Mouse (Mus musculus): ENCODE data around the gene Ap2b1. TPM values are rescaled to one million over a fixed set of nuclear protein-coding genes. Genes with fewer than 3 reads are reported as not detected.

The Ap2b1 gene
- total RNA-seq, 1 experiment from 2014 or later = 57.6 TPM

- no peak for ATAC-seq (replicated peaks in 1 of 2; ENCODE audit: insufficient read depth in 1 of 2, low FRiP score in 2 of 2, low TSS enrichment in 1 of 2, low read depth in 1 of 2, poor library complexity in 2 of 2, severe bottlenecking in 2 of 2)
Measured at GRCm38 (mm10) chr11:83450550-83450949, 151.7 kb downstream of the Ap2b1 start.

GRCm38 (mm10) chr11:83451281-83451680 is 152.5 kb downstream of the Ap2b1 start:
- ATAC-seq (replicated peaks in 1 of 2; ENCODE audit: insufficient read depth in 1 of 2, low FRiP score in 2 of 2, low TSS enrichment in 1 of 2, low read depth in 1 of 2, poor library complexity in 2 of 2, severe bottlenecking in 2 of 2) = no peak

- ATAC-seq (replicated peaks in 1 of 2; ENCODE audit: insufficient read depth in 1 of 2, low FRiP score in 2 of 2, low TSS enrichment in 1 of 2, low read depth in 1 of 2, poor library complexity in 2 of 2, severe bottlenecking in 2 of 2) = peak; percentile 54 to 69; a peak in 3 of 4 replicates
Measured at GRCm38 (mm10) chr11:83454548-83454947, 155.7 kb downstream of the Ap2b1 start.

Other genes with a start within 250 kb of the Ap2b1 start
- 37.2 and 65.0 TPM in 2 replicates for gene Slfn2, start 233.9 kb upstream of the Ap2b1 start, total RNA-seq (2017)
- 13.5 and 24.0 TPM in 2 replicates for gene Slfn1, start 182.2 kb upstream of the Ap2b1 start, total RNA-seq (2017)
- gene Slfn4, start 123.8 kb upstream of the Ap2b1 start, total RNA-seq (2017) = 13.2 and 31.0 TPM in 2 replicates
- 25.6 and 32.5 TPM in 2 replicates for gene Slfn3, start 107.7 kb upstream of the Ap2b1 start, total RNA-seq (2017)
- not detected in 2 replicates for gene Slfn14, start 12.3 kb upstream of the Ap2b1 start, total RNA-seq (2017)
- gene Pex12, start 3.6 kb downstream of the Ap2b1 start, total RNA-seq (2017) = 10.3 and 10.4 TPM in 2 replicates
- not detected in 2 replicates for gene Rasl10b, start 110.1 kb downstream of the Ap2b1 start, total RNA-seq (2017)
- not detected in 2 replicates for gene Gas2l2, start 130.4 kb downstream of the Ap2b1 start, total RNA-seq (2017)
- gene 1700020L24Rik, start 138.7 kb downstream of the Ap2b1 start, total RNA-seq (2017) = 10.5 and 17.7 TPM in 2 replicates
- 1.4 and 2.4 TPM in 2 replicates for gene Mmp28, start 164.0 kb downstream of the Ap2b1 start, total RNA-seq (2017)
- gene Taf15, start 174.1 kb downstream of the Ap2b1 start, total RNA-seq (2017) = 41.5 and 69.0 TPM in 2 replicates
- not detected in 2 replicates for gene Heatr9, start 223.2 kb downstream of the Ap2b1 start, total RNA-seq (2017)
- 4.7 and 5.3 TPM in 2 replicates for gene Ccl5, start 231.5 kb downstream of the Ap2b1 start, total RNA-seq (2017)

Measured in hematopoietic stem cell, adult 5-6 weeks (primary cell).